Mouse (Mus musculus) olfactory bulb, adult 2 months (tissue): ENCODE results near the gene Def8.

Experiments used
- CTCF ChIP-seq: fragments of 200-500 bp; IDR thresholded peaks from 2 replicates; pipeline ENCODE4 v1.5.1; 2012; ENCODE audit warnings: low read depth, mild to moderate bottlenecking, low read length, moderate library complexity; ENCODE audit not compliant: insufficient read depth
- POLR2A ChIP-seq: fragments of 200-500 bp; IDR thresholded peaks from 2 replicates; pipeline ENCODE4 v1.6.1; 2012; ENCODE audit warnings: mild to moderate bottlenecking, low read depth, low read length, moderate library complexity; ENCODE audit not compliant: insufficient read depth

- no peak for TF ChIP-seq POLR2A
- no peak for TF ChIP-seq CTCF
Measured at GRCm38 (mm10) chr8:123445981-123446380, 22.7 kb downstream of the Def8 start.
